Mouse (Mus musculus) hindbrain, embryonic 13.5 days (tissue): ENCODE measurements around the gene Il4ra. TPM values are rescaled to one million over a fixed set of nuclear protein-coding genes. Genes with fewer than 3 reads are reported as not detected.

Experiments
- ATAC-seq: fragments of 200-750 bp; cut with Nextera tagmentation; 2 replicates; pipeline ENCODE4 v1.8.0; 2017; ENCODE audit warnings: moderate TSS enrichment; ENCODE audit not compliant: low FRiP score
- H3K27ac ChIP-seq: fragments of 300-500 bp; sonication (generic); 2 replicates; pipeline ENCODE4 v1.5.1; 2015; ENCODE audit warnings: inconsistent platforms, mild to moderate bottlenecking, moderate library complexity
- H3K27me3 ChIP-seq: fragments of 300-500 bp; sonication (generic); 2 replicates; pipeline ENCODE4 v1.6.1; 2015; ENCODE audit warnings: mild to moderate bottlenecking, inconsistent platforms
- H3K36me3 ChIP-seq: fragments of 300-500 bp; sonication (generic); 2 replicates; pipeline ENCODE4 v1.6.1; 2015; ENCODE audit warnings: mild to moderate bottlenecking, inconsistent platforms
- H3K4me1 ChIP-seq: fragments of 300-500 bp; sonication (generic); replicated peaks from 2 replicates; pipeline ENCODE4 v1.6.1; 2015; ENCODE audit warnings: inconsistent platforms
- H3K4me2 ChIP-seq: fragments of 300-500 bp; sonication (generic); 2 replicates; pipeline ENCODE4 v1.6.1; 2015; ENCODE audit warnings: inconsistent platforms, mild to moderate bottlenecking, moderate library complexity
- H3K4me3 ChIP-seq: fragments of 300-500 bp; sonication (generic); 2 replicates; pipeline ENCODE4 v1.5.1; 2015; ENCODE audit warnings: mild to moderate bottlenecking, inconsistent platforms
- H3K9ac ChIP-seq: fragments of 300-500 bp; sonication (generic); 2 replicates; pipeline ENCODE4 v1.6.1; 2015; ENCODE audit warnings: mild to moderate bottlenecking, inconsistent platforms
- H3K9me3 ChIP-seq: fragments of 300-500 bp; sonication (generic); 2 replicates; pipeline ENCODE4 v1.6.1; 2016; ENCODE audit warnings: inconsistent platforms
- WGBS: fragments of 180-500 bp; shearing (Covaris S2); methylation state at CpG from one replicate; pipeline ENCODE4 v1.1.7; 2015; 5-methylcytosine and 5-hydroxymethylcytosine counted together
- polyA plus RNA-seq: library from polyadenylated mRNA; unstranded; fragments of >200 nt; fragmentation: Nextera tagmentation; extraction: Ambion mirVana; gene quantifications from 2 replicates; pipeline ENCODE4 v1.2.1, GENCODE M21; 2015

The Il4ra gene
- polyA plus RNA-seq, 1 experiment from 2014 or later: 4.1 TPM

GRCm38 (mm10) chr7:125606265-125607164 is 54.6 kb downstream of the Il4ra start:
- Histone ChIP-seq H3K27ac (no peak overlapping the region), H3K4me2 (no peak overlapping the region), H3K36me3 (no peaks in the 10 kb centered on the region), H3K9me3 (no peaks in the 10 kb centered on the region), H3K27me3 (no peaks in the 10 kb centered on the region), H3K4me1 (0 out of 2 replicates have a peak, but pooled peaks cover 5% of the 10 kb centered on the region), H3K9ac (no peak overlapping the region), H3K4me3 (no peak overlapping the region)
- 54% methylated on average over 2 of the region's 2 CpGs for WGBS
- ATAC-seq: no peak

GRCm38 (mm10) chr7:125607384-125608182 is 55.7 kb downstream of the Il4ra start:
- Histone ChIP-seq H3K27me3 (no peaks in the 10 kb centered on the region), H3K4me2 (no peak overlapping the region), H3K36me3 (no peaks in the 10 kb centered on the region), H3K9me3 (no peaks in the 10 kb centered on the region), H3K4me1 (0 out of 2 replicates have a peak, but pooled peaks cover 5% of the 10 kb centered on the region), H3K27ac (no peak overlapping the region), H3K9ac (no peak overlapping the region), H3K4me3 (no peak overlapping the region)
- no peak for ATAC-seq
- 61% methylated on average over 6 of the region's 6 CpGs for WGBS

- Histone ChIP-seq H3K27me3 (no peaks in the 10 kb centered on the region), H3K36me3 (no peaks in the 10 kb centered on the region), H3K4me3 (no peak overlapping the region), H3K9ac (no peak overlapping the region), H3K27ac (no peak overlapping the region), H3K4me1 (0 out of 2 replicates have a peak, but pooled peaks cover 5% of the 10 kb centered on the region), H3K9me3 (no peaks in the 10 kb centered on the region), H3K4me2 (no peak overlapping the region)
- no peak for ATAC-seq
- 87% methylated on average over 4 of the region's 4 CpGs for WGBS
Observed at GRCm38 (mm10) chr7:125608183-125608688, 56.3 kb downstream of the Il4ra start.

- H3K36me3 ChIP-seq: no peaks in the 10 kb centered on the region
- no peaks in the 10 kb centered on the region for H3K27me3 ChIP-seq
- no peaks in the 10 kb centered on the region for H3K9me3 ChIP-seq
- H3K4me2 ChIP-seq: no peak overlapping the region
- H3K4me3 ChIP-seq: no peak overlapping the region
- WGBS: 85% methylated on average over 5 of the region's 5 CpGs
- H3K27ac ChIP-seq: no peak overlapping the region
- ATAC-seq: no peak
- H3K4me1 ChIP-seq: no peaks in the 10 kb centered on the region
- no peak overlapping the region for H3K9ac ChIP-seq
Observed at GRCm38 (mm10) chr7:125613579-125613978, 61.7 kb downstream of the Il4ra start.

- 91% methylated on average over 7 of the region's 7 CpGs for WGBS
- H3K4me2 ChIP-seq: no peak overlapping the region
- no peaks in the 10 kb centered on the region for H3K36me3 ChIP-seq
- H3K27me3 ChIP-seq: no peaks in the 10 kb centered on the region
- no peak overlapping the region for H3K27ac ChIP-seq
- H3K9me3 ChIP-seq: no peaks in the 10 kb centered on the region
- H3K9ac ChIP-seq: no peak overlapping the region
- no peak overlapping the region for H3K4me3 ChIP-seq
- ATAC-seq: no peak
- no peaks in the 10 kb centered on the region for H3K4me1 ChIP-seq
Observed at GRCm38 (mm10) chr7:125615453-125615852, 63.5 kb downstream of the Il4ra start.

- WGBS: 87% methylated on average over 7 of the region's 7 CpGs
- H3K9me3 ChIP-seq: no peaks in the 10 kb centered on the region
- H3K9ac ChIP-seq: no peak overlapping the region
- no peak for ATAC-seq
- no peak overlapping the region for H3K4me2 ChIP-seq
- no peaks in the 10 kb centered on the region for H3K27me3 ChIP-seq
- no peak overlapping the region for H3K4me3 ChIP-seq
- no peaks in the 10 kb centered on the region for H3K4me1 ChIP-seq
- no peaks in the 10 kb centered on the region for H3K36me3 ChIP-seq
- H3K27ac ChIP-seq: no peak overlapping the region
Observed at GRCm38 (mm10) chr7:125618016-125618415, 66.1 kb downstream of the Il4ra start.

GRCm38 (mm10) chr7:125620077-125620476 is 68.2 kb downstream of the Il4ra start:
- Histone ChIP-seq H3K9ac (no peak overlapping the region), H3K27ac (no peak overlapping the region), H3K4me1 (no peaks in the 10 kb centered on the region), H3K4me3 (no peak overlapping the region), H3K9me3 (no peaks in the 10 kb centered on the region), H3K27me3 (no peaks in the 10 kb centered on the region), H3K36me3 (no peaks in the 10 kb centered on the region), H3K4me2 (no peak overlapping the region)
- no peak for ATAC-seq
- WGBS: 91% methylated on average over 4 of the region's 4 CpGs

- H3K4me1 ChIP-seq: no peaks in the 10 kb centered on the region
- H3K9me3 ChIP-seq: no peaks in the 10 kb centered on the region
- H3K4me3 ChIP-seq: no peak overlapping the region
- H3K36me3 ChIP-seq: no peaks in the 10 kb centered on the region
- H3K4me2 ChIP-seq: no peak overlapping the region
- H3K9ac ChIP-seq: no peak overlapping the region
- no peak overlapping the region for H3K27ac ChIP-seq
- 82% methylated on average over 7 of the region's 7 CpGs for WGBS
- H3K27me3 ChIP-seq: no peaks in the 10 kb centered on the region
- no peak for ATAC-seq
Observed at GRCm38 (mm10) chr7:125622741-125623685, 71.1 kb downstream of the Il4ra start.

- H3K4me3 ChIP-seq: no peak overlapping the region
- no peak for ATAC-seq
- WGBS: 76% methylated on average over 4 of the region's 4 CpGs
Observed at GRCm38 (mm10) chr7:125625219-125625618, 73.3 kb downstream of the Il4ra start.

GRCm38 (mm10) chr7:125625829-125626228 is 73.9 kb downstream of the Il4ra start:
- Histone ChIP-seq H3K4me1 (no peaks in the 10 kb centered on the region), H3K9ac (no peak overlapping the region), H3K36me3 (no peaks in the 10 kb centered on the region), H3K9me3 (peaks cover 3% of the 10 kb centered on the region; the same call in 1 of the 2 replicates), H3K4me3 (no peak overlapping the region), H3K27me3 (no peaks in the 10 kb centered on the region), H3K4me2 (no peak overlapping the region), H3K27ac (no peak overlapping the region)
- no peak for ATAC-seq
- WGBS: 63% methylated on average over 7 of the region's 7 CpGs

More at GRCm38 (mm10) chr7:125625219-125625618, 73.3 kb downstream of the Il4ra start:
- Histone ChIP-seq H3K27me3 (no peaks in the 10 kb centered on the region), H3K4me1 (no peaks in the 10 kb centered on the region), H3K27ac (no peak overlapping the region), H3K36me3 (no peaks in the 10 kb centered on the region), H3K9ac (no peak overlapping the region), H3K9me3 (peaks cover 3% of the 10 kb centered on the region; the same call in 1 of the 2 replicates), H3K4me2 (no peak overlapping the region)
